9 mouse cellular contexts compared by ENCODE assay signal in genomic region chr10:120246994-120247750, GRCm38 (mm10). TPM values are rescaled to one million over a fixed set of nuclear protein-coding genes. Genes with fewer than 3 reads are reported as not detected.
DNase-seq lines count a peak whose midpoint lies in the region; ATAC-seq and TF ChIP-seq lines count a peak whose summit lies in the region.
"Had no signal": no experiment of that assay in that cellular context is flagged by ENCODE, and none has a peak within 500 bp of the region (broad histone marks: within the 10 kb centered on the region; RNA-seq: fewer than 3 reads in every experiment).

No protein-coding gene starts in this region.

- H3K4me2 ChIP-seq in kidney, postnatal 0 days (ENCODE audit: low read length), result peak overlapping the region; percentile 39
- H3K4me2 ChIP-seq in liver, postnatal 0 days (ENCODE audit: low read depth, low read length), result no peak overlapping the region
- H3K4me2 ChIP-seq: lung, embryonic 15.5 days had no signal

- intact Hi-C loops in gastrocnemius, postnatal 14 days (cut with DNase I; ENCODE audit: low total_unique reads), result no loop called here

- peak; percentile 85 for TF ChIP-seq CTCF in kidney, postnatal 0 days (IDR thresholded peaks at IDR 0.05; ENCODE audit: low read depth)
- peak; percentile 73 for TF ChIP-seq CTCF in liver, postnatal 0 days (IDR thresholded peaks at IDR 0.05; ENCODE audit: low read depth)

- H3K9ac ChIP-seq in kidney, postnatal 0 days (ENCODE audit: low read depth, low read length), result no peak overlapping the region
- H3K9ac ChIP-seq in liver, postnatal 0 days (replicated peaks), result no peak overlapping the region
- H3K9ac ChIP-seq: lung, embryonic 15.5 days had no signal

- H3K27me3 ChIP-seq in kidney, postnatal 0 days (ENCODE audit: insufficient read depth, low read length), result no peaks in the 10 kb centered on the region
- H3K27me3 ChIP-seq in liver, postnatal 0 days (ENCODE audit: insufficient read depth, low read length), result no peaks in the 10 kb centered on the region
- H3K27me3 ChIP-seq: lung, embryonic 15.5 days had no signal

- H3K4me1 ChIP-seq in kidney, postnatal 0 days (replicated peaks; ENCODE audit: insufficient read depth, low read length), result 0 out of 2 replicates have a peak, but pooled peaks cover 6% of the 10 kb centered on the region
- no peaks in the 10 kb centered on the region for H3K4me1 ChIP-seq in liver, postnatal 0 days (ENCODE audit: insufficient read depth)
- H3K4me1 ChIP-seq: lung, embryonic 15.5 days had no signal

- WGBS in kidney, postnatal 0 days, result 16% methylated on average over 9 of the region's 9 CpGs
- 45% methylated on average over 9 of the region's 9 CpGs for WGBS in liver, postnatal 0 days (ENCODE audit: insufficient replicate concordance)

- H3K27ac ChIP-seq in kidney, postnatal 0 days, result no peak overlapping the region
- H3K27ac ChIP-seq in liver, postnatal 0 days (ENCODE audit: low read depth), result no peak overlapping the region
- H3K27ac ChIP-seq: lung, embryonic 15.5 days had no signal

- H3K4me3 ChIP-seq in kidney, postnatal 0 days (replicated peaks; ENCODE audit: low read depth, low read length), result 0 out of 2 replicates have a peak overlapping the region, but pooled peaks have one; percentile 16
- no peak overlapping the region for H3K4me3 ChIP-seq in liver, postnatal 0 days (ENCODE audit: low read depth, low read length)
- H3K4me3 ChIP-seq: lung, embryonic 15.5 days had no signal

- no peaks in the 10 kb centered on the region for H3K36me3 ChIP-seq in kidney, postnatal 0 days (ENCODE audit: insufficient read depth, low read length)
- H3K36me3 ChIP-seq in liver, postnatal 0 days (replicated peaks; ENCODE audit: insufficient read depth, low read length), result no peaks in the 10 kb centered on the region
- H3K36me3 ChIP-seq: lung, embryonic 15.5 days had no signal

- no peak; the same call in 1 of the 2 replicates for ATAC-seq in kidney, postnatal 0 days (replicated peaks; ENCODE audit: low FRiP score, low read depth)
- ATAC-seq in liver, postnatal 0 days, result no peak

- peak; percentile 28 for DNase-seq in adrenal gland, adult 2 months
- no peak for DNase-seq in adrenal gland, postnatal 25 days
- DNase-seq in 3T3-L1 (ENCODE audit: low read depth, low spot score), result peak; percentile 87
- DNase-seq in adrenal gland, postnatal 36 days, result peak; percentile 3 to 21
- peak; percentile 23 for DNase-seq in gastrocnemius, postnatal 14 days
- DNase-seq in kidney, postnatal 0 days (ENCODE audit: low spot score), result peak; percentile 96
- peak; percentile 33 for DNase-seq in liver, postnatal 0 days
- DNase-seq in right cerebral cortex, adult 18-20 months, result peak; percentile 27

- no peak for TF ChIP-seq EP300 in liver, postnatal 0 days (IDR thresholded peaks at IDR 0.05; ENCODE audit: low read depth)

- H3K9me3 ChIP-seq in kidney, postnatal 0 days (replicated peaks; ENCODE audit: low read length), result no peaks in the 10 kb centered on the region
- no peaks in the 10 kb centered on the region for H3K9me3 ChIP-seq in liver, postnatal 0 days (ENCODE audit: low read length)
- H3K9me3 ChIP-seq: lung, embryonic 15.5 days had no signal

RNA-seq across cellular contexts. Expression of gene Llph, which starts 20.3 kb away (rescaled TPM):
- 10 to 100 TPM; 22.6 to 32.1 TPM for total RNA-seq in adrenal gland, adult 2 months (2021)
- polyA plus RNA-seq in adrenal gland, adult 2 months (2012; rRNA removed), result 1.6 and 2.8 TPM in 2 replicates
- total RNA-seq in adrenal gland, postnatal 25 days (2021), result 28.2 and 40.9 TPM in 2 replicates
- 10 to 100 TPM; 25.3 to 26.3 TPM for total RNA-seq in adrenal gland, postnatal 36 days (2021)
- total RNA-seq in gastrocnemius, postnatal 14 days (2021), result 10 to 100 TPM; 12.2 to 15.1 TPM
- polyA plus RNA-seq in kidney, postnatal 0 days (2015; fragmentation: Nextera tagmentation; extraction: Ambion mirVana), result 53.3 and 54.3 TPM in 2 replicates
- 33.5 and 33.9 TPM in 2 replicates for polyA plus RNA-seq in liver, postnatal 0 days (2015; fragmentation: Nextera tagmentation; extraction: Ambion mirVana)

RNA-seq across cellular contexts. Expression of gene Irak3, which starts 45.2 kb away (rescaled TPM):
- total RNA-seq in adrenal gland, adult 2 months (2021), result 1 to 10 TPM; 3.4 to 4.4 TPM
- 1.4 and 1.6 TPM in 2 replicates for polyA plus RNA-seq in adrenal gland, adult 2 months (2012; rRNA removed)
- total RNA-seq in adrenal gland, postnatal 25 days (2021), result 3.2 and 4.6 TPM in 2 replicates
- total RNA-seq in adrenal gland, postnatal 36 days (2021), result 1 to 10 TPM; 3.4 to 3.6 TPM
- total RNA-seq in gastrocnemius, postnatal 14 days (2021), result 1 to 10 TPM; 2.4 to 2.9 TPM
- polyA plus RNA-seq in kidney, postnatal 0 days (2015; fragmentation: Nextera tagmentation; extraction: Ambion mirVana), result 1.5 TPM in 2 replicates
- 1.5 and 1.6 TPM in 2 replicates for polyA plus RNA-seq in liver, postnatal 0 days (2015; fragmentation: Nextera tagmentation; extraction: Ambion mirVana)

RNA-seq across cellular contexts. Expression of gene Tmbim4, which starts 45.8 kb away (rescaled TPM):
- 100 to 1,000 TPM; 146 TPM for total RNA-seq in adrenal gland, adult 2 months (2021)
- polyA plus RNA-seq in adrenal gland, adult 2 months (2012; rRNA removed), result 487 and 538 TPM in 2 replicates
- 141 and 150 TPM in 2 replicates for total RNA-seq in adrenal gland, postnatal 25 days (2021)
- total RNA-seq in adrenal gland, postnatal 36 days (2021), result 100 to 1,000 TPM; 132 to 159 TPM
- total RNA-seq in gastrocnemius, postnatal 14 days (2021), result 10 to 100 TPM; 62.4 to 62.7 TPM
- polyA plus RNA-seq in kidney, postnatal 0 days (2015; fragmentation: Nextera tagmentation; extraction: Ambion mirVana), result 403 and 412 TPM in 2 replicates
- 140 and 150 TPM in 2 replicates for polyA plus RNA-seq in liver, postnatal 0 days (2015; fragmentation: Nextera tagmentation; extraction: Ambion mirVana)
